Mouse (Mus musculus): ENCODE measurements around the gene Fam120a. TPM values are rescaled to one million over a fixed set of nuclear protein-coding genes. Genes with fewer than 3 reads are reported as not detected.
A peak's percentile ranks its signal among the peaks of the same experiment; 100 is the strongest.

The Fam120a gene
- total and polyA plus RNA-seq, 2 experiments from 2014 or later, result 10.3 to 76.3 TPM

GRCm38 (mm10) chr13:48977858-48978257 is 10.0 kb upstream of the Fam120a start:
- TF ChIP-seq CTCF (IDR thresholded peaks at IDR 0.05; ENCODE audit: low read depth), result no peak
- DNase-seq (ENCODE audit: low spot score) (no peak), ATAC-seq (no peak)
- 76% methylated on average over 3 of the region's 3 CpGs for WGBS
- Histone ChIP-seq H3K36me3 (ENCODE audit: insufficient read depth, low read length) (no peaks in the 10 kb centered on the region), H3K4me2 (ENCODE audit: low read depth, low read length) (no peak overlapping the region), H3K9me3 (ENCODE audit: low read length) (no peaks in the 10 kb centered on the region), H3K27ac (no peak overlapping the region), H3K4me1 (ENCODE audit: insufficient read depth, low read length) (no peaks in the 10 kb centered on the region), H3K27me3 (ENCODE audit: insufficient read depth, low read length) (no peaks in the 10 kb centered on the region), H3K4me3 (ENCODE audit: low read length) (no peak overlapping the region), H3K9ac (replicated peaks; ENCODE audit: low read length) (no peak overlapping the region)

GRCm38 (mm10) chr13:48974699-48975098 is 6.9 kb upstream of the Fam120a start:
- no peak overlapping the region for H3K27ac ChIP-seq
- no peaks in the 10 kb centered on the region for H3K4me1 ChIP-seq (ENCODE audit: insufficient read depth, low read length)
- H3K4me3 ChIP-seq (ENCODE audit: low read length), result no peak overlapping the region
- H3K9ac ChIP-seq (replicated peaks; ENCODE audit: low read length), result no peak overlapping the region
- no peaks in the 10 kb centered on the region for H3K9me3 ChIP-seq (ENCODE audit: low read length)
- 100% methylated on average over 2 of the region's 2 CpGs for WGBS
- TF ChIP-seq CTCF (IDR thresholded peaks at IDR 0.05; ENCODE audit: low read depth), result no peak
- no peak for DNase-seq (ENCODE audit: low spot score)
- no peaks in the 10 kb centered on the region for H3K27me3 ChIP-seq (ENCODE audit: insufficient read depth, low read length)
- H3K4me2 ChIP-seq (ENCODE audit: low read depth, low read length), result no peak overlapping the region
- ATAC-seq, result no peak
- no peaks in the 10 kb centered on the region for H3K36me3 ChIP-seq (ENCODE audit: insufficient read depth, low read length)

- H3K27ac ChIP-seq, result no peak overlapping the region
- 78% methylated on average over 4 of the region's 4 CpGs for WGBS
- H3K4me2 ChIP-seq (ENCODE audit: low read depth, low read length), result no peak overlapping the region
- no peak for ATAC-seq
- no peak overlapping the region for H3K4me3 ChIP-seq (ENCODE audit: low read length)
- no peaks in the 10 kb centered on the region for H3K27me3 ChIP-seq (ENCODE audit: insufficient read depth, low read length)
- no peaks in the 10 kb centered on the region for H3K9me3 ChIP-seq (ENCODE audit: low read length)
- no peaks in the 10 kb centered on the region for H3K36me3 ChIP-seq (ENCODE audit: insufficient read depth, low read length)
- DNase-seq (ENCODE audit: low spot score), result no peak
- TF ChIP-seq CTCF (IDR thresholded peaks at IDR 0.05; ENCODE audit: low read depth), result no peak
- H3K9ac ChIP-seq (replicated peaks; ENCODE audit: low read length), result no peak overlapping the region
- no peaks in the 10 kb centered on the region for H3K4me1 ChIP-seq (ENCODE audit: insufficient read depth, low read length)
Measured at GRCm38 (mm10) chr13:48974266-48974665, 6.4 kb upstream of the Fam120a start.

GRCm38 (mm10) chr13:48973231-48973630 is 5.4 kb upstream of the Fam120a start:
- Histone ChIP-seq H3K4me3 (ENCODE audit: low read length) (no peak overlapping the region), H3K4me1 (ENCODE audit: insufficient read depth, low read length) (no peaks in the 10 kb centered on the region), H3K9ac (replicated peaks; ENCODE audit: low read length) (no peak overlapping the region), H3K36me3 (ENCODE audit: insufficient read depth, low read length) (no peaks in the 10 kb centered on the region), H3K27me3 (ENCODE audit: insufficient read depth, low read length) (no peaks in the 10 kb centered on the region), H3K27ac (no peak overlapping the region), H3K4me2 (ENCODE audit: low read depth, low read length) (no peak overlapping the region), H3K9me3 (ENCODE audit: low read length) (no peaks in the 10 kb centered on the region)
- no peak for TF ChIP-seq CTCF (IDR thresholded peaks at IDR 0.05; ENCODE audit: low read depth)
- WGBS, result 72% methylated on average over 5 of the region's 5 CpGs
- DNase-seq (ENCODE audit: low spot score) (no peak), ATAC-seq (no peak)

GRCm38 (mm10) chr13:48971033-48971432 is 3.2 kb upstream of the Fam120a start:
- no peak overlapping the region for H3K4me3 ChIP-seq (ENCODE audit: low read length)
- H3K27ac ChIP-seq, result no peak overlapping the region
- no peak for ATAC-seq
- no peak overlapping the region for H3K9ac ChIP-seq (replicated peaks; ENCODE audit: low read length)
- no peaks in the 10 kb centered on the region for H3K27me3 ChIP-seq (ENCODE audit: insufficient read depth, low read length)
- no peaks in the 10 kb centered on the region for H3K9me3 ChIP-seq (ENCODE audit: low read length)
- no peak for DNase-seq (ENCODE audit: low spot score)
- H3K4me1 ChIP-seq (ENCODE audit: insufficient read depth, low read length), result peaks cover 5% of the 10 kb centered on the region
- TF ChIP-seq CTCF (IDR thresholded peaks at IDR 0.05; ENCODE audit: low read depth), result no peak
- 67% methylated on average over 5 of the region's 5 CpGs for WGBS
- no peaks in the 10 kb centered on the region for H3K36me3 ChIP-seq (ENCODE audit: insufficient read depth, low read length)
- no peak overlapping the region for H3K4me2 ChIP-seq (ENCODE audit: low read depth, low read length)

- peaks cover 10% of the 10 kb centered on the region for H3K4me1 ChIP-seq (ENCODE audit: insufficient read depth, low read length)
Measured at GRCm38 (mm10) chr13:48970566-48970965, 2.7 kb upstream of the Fam120a start.

GRCm38 (mm10) chr13:48968750-48969088 is 902 bp upstream of the Fam120a start:
- Histone ChIP-seq H3K9ac (replicated peaks; ENCODE audit: low read length) (peak overlapping the region; percentile 94), H3K4me3 (ENCODE audit: low read length) (peak overlapping the region; percentile 85), H3K36me3 (ENCODE audit: insufficient read depth, low read length) (no peaks in the 10 kb centered on the region), H3K27me3 (ENCODE audit: insufficient read depth, low read length) (no peaks in the 10 kb centered on the region), H3K9me3 (ENCODE audit: low read length) (no peaks in the 10 kb centered on the region), H3K4me2 (ENCODE audit: low read depth, low read length) (peak overlapping the region; percentile 97), H3K4me1 (ENCODE audit: insufficient read depth, low read length) (peaks cover 22% of the 10 kb centered on the region), H3K27ac (peak overlapping the region; percentile 99)
- DNase-seq (ENCODE audit: low spot score) (no peak), ATAC-seq (no peak)
- 13% methylated on average over 7 of the region's 7 CpGs for WGBS
- no peak for TF ChIP-seq CTCF (IDR thresholded peaks at IDR 0.05; ENCODE audit: low read depth)

More at GRCm38 (mm10) chr13:48970566-48970965, 2.7 kb upstream of the Fam120a start:
- ATAC-seq, result no peak
- Histone ChIP-seq H3K9ac (replicated peaks; ENCODE audit: low read length) (no peak overlapping the region), H3K36me3 (ENCODE audit: insufficient read depth, low read length) (no peaks in the 10 kb centered on the region), H3K27ac (no peak overlapping the region), H3K4me3 (ENCODE audit: low read length) (no peak overlapping the region), H3K9me3 (ENCODE audit: low read length) (no peaks in the 10 kb centered on the region), H3K27me3 (ENCODE audit: insufficient read depth, low read length) (no peaks in the 10 kb centered on the region), H3K4me2 (ENCODE audit: low read depth, low read length) (no peak overlapping the region)
- DNase-seq (ENCODE audit: low spot score), result no peak
- TF ChIP-seq CTCF (IDR thresholded peaks at IDR 0.05; ENCODE audit: low read depth), result no peak
- WGBS, result 76% methylated on average over 13 of the region's 13 CpGs

All from hindbrain, postnatal 0 days (tissue).